Mouse (Mus musculus) liver, embryonic 15.5 days (tissue): Measurements from ENCODE around the gene Ift52. TPM values are rescaled to one million over a fixed set of nuclear protein-coding genes. Genes with fewer than 3 reads are reported as not detected.

Experiments used
- microRNA-seq: library from miRNA; unstranded; fragments of <30 nt; microRNA quantifications from one replicate; pipeline ENCODE4, GENCODE M21; 2016
- polyA plus RNA-seq: library from polyadenylated mRNA; unstranded; fragments of >200 nt; fragmentation: Nextera tagmentation; extraction: Ambion mirVana; gene quantifications from 2 replicates; pipeline ENCODE4 v1.2.1, GENCODE M21; 2015

Gene Ift52
- polyA plus RNA-seq, 1 experiment from 2014 or later, result 16.6 TPM

Small RNA genes within 50 kb of the gene (microRNA-seq; reads per million reads assigned to microRNA genes)
- gene Gm22174 (not detected), gene Mir7003 (not detected)

Other genes starting within 250 kb of the Ift52 start
- gene Srsf6, start 85.8 kb upstream of the Ift52 start, polyA plus RNA-seq, result 88.3 and 95.6 TPM in 2 replicates
- 0.02 and 0.06 TPM in 2 replicates for gene L3mbtl1, start 73.9 kb upstream of the Ift52 start, polyA plus RNA-seq
- gene Sgk2, start 30.0 kb upstream of the Ift52 start, polyA plus RNA-seq, result 5.4 and 5.8 TPM in 2 replicates
- 46.9 and 49.9 TPM in 2 replicates for gene Mybl2, start 37.3 kb downstream of the Ift52 start, polyA plus RNA-seq
- gene Gtsf1l, start 70.5 kb downstream of the Ift52 start, polyA plus RNA-seq, result not detected in 2 replicates
- gene Tox2, start 185.8 kb downstream of the Ift52 start, polyA plus RNA-seq, result 0.46 and 0.69 TPM in 2 replicates